In the genomic region with DNA sequence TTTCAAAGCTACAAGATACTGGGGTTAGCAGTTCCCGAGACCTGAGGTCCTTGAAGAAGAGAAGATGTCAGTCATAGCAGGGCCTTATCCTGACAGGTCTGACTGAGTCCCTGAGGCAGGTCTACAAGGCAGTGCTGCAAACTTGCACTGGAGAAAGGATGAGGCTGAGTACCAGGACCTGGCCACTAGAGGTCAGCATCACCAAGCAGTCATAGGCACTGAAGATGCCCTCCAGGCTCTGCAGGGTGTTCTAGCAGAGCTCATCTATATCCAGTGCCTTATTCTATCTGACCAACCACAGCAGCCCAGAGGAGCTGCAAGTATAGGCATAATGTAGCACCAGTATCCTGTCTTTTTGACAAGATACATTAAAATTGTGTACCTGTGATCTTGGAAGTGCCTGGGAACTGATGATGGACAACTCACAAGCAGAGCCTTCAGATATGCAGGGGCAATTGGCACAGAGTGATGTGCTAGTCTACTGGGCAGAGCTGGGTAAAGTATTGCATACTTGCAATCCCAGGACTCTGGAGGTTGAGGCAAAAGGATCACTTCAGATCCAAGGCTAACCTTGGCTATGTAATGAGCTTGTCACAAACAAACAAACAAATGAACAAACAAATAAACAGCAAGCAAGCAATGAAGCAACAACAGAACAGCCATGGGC, we compare ENCODE assay signal across 8 mouse cellular contexts. TPM values are rescaled to one million over a fixed set of nuclear protein-coding genes. Genes with fewer than 3 reads are reported as not detected.
DNase-seq lines count a peak whose midpoint lies in the region; ATAC-seq and TF ChIP-seq lines count a peak whose summit lies in the region.

No protein-coding gene starts in this region.

- in situ Hi-C loops in Patski (cut with MboI; ENCODE audit: low pct_unique_long_range_greater_than_20kb), result loop anchor here (5.0 kb wide), 3 partner anchors 102 to 438 kb away; no protein-coding TSS in a partner anchor

- TF ChIP-seq CTCF in Patski (IDR thresholded peaks at IDR 0.05), result peak; percentile 78

- H3K9me3 ChIP-seq in hindbrain, embryonic 12.5 days (replicated peaks), result no peaks in the 10 kb centered on the region
- H3K9me3 ChIP-seq in lung, embryonic 15.5 days, result no peaks in the 10 kb centered on the region

- CTCF ChIA-PET in Patski (lab: Charles Lee), result interaction anchor here (0.8 to 5.5 kb wide), 13 partner anchors 7 to 437 kb away, joined by 3 to 54 read pairs (median 4); a partner anchor contains a TSS

- WGBS in hindbrain, embryonic 12.5 days, result 21% methylated on average over 1 of the region's 1 CpGs
- WGBS in lung, embryonic 15.5 days, result 8% methylated on average over 1 of the region's 1 CpGs

- no peak overlapping the region for H3K4me3 ChIP-seq in hindbrain, embryonic 12.5 days
- H3K4me3 ChIP-seq in lung, embryonic 15.5 days, result no peak overlapping the region

- peak; percentile 93 for ATAC-seq in Patski
- ATAC-seq in hindbrain, embryonic 12.5 days (ENCODE audit: low FRiP score), result peak; percentile 91
- peak; percentile 85 for ATAC-seq in lung, embryonic 15.5 days (ENCODE audit: borderline replicate concordance, extremely low read depth, low FRiP score, low TSS enrichment)

- no peaks in the 10 kb centered on the region for H3K4me1 ChIP-seq in hindbrain, embryonic 12.5 days
- no peaks in the 10 kb centered on the region for H3K4me1 ChIP-seq in lung, embryonic 15.5 days

- no peak for DNase-seq in Patski (ENCODE audit: low read depth, low spot score)
- peak; percentile 35 for DNase-seq in cerebellum, adult 8-10 months
- peak; percentile 57 for DNase-seq in forelimb bud, embryonic 11.5 days (ENCODE audit: low read depth, low spot score)
- peak; percentile 80 to 83 for DNase-seq in layer of hippocampus, postnatal 10 days (ENCODE audit: low spot score in 2 of 2)
- DNase-seq in ovary, postnatal 36 days (ENCODE audit: low spot score), result peak; percentile 61
- DNase-seq in urinary bladder, postnatal 25 days (ENCODE audit: low spot score), result peak; percentile 55

- H3K27me3 ChIP-seq in Patski, result no peaks in the 10 kb centered on the region
- no peaks in the 10 kb centered on the region for H3K27me3 ChIP-seq in hindbrain, embryonic 12.5 days
- H3K27me3 ChIP-seq in lung, embryonic 15.5 days, result no peaks in the 10 kb centered on the region

- POLR2A ChIA-PET in Patski (lab: Charles Lee), result interaction anchor here (0.8 kb wide), 1 partner anchor 121 kb away, joined by 3 read pairs; no protein-coding TSS in a partner anchor

- H3K27ac ChIP-seq in hindbrain, embryonic 12.5 days, result no peak overlapping the region
- no peak overlapping the region for H3K27ac ChIP-seq in lung, embryonic 15.5 days

- H3K36me3 ChIP-seq in hindbrain, embryonic 12.5 days, result no peaks in the 10 kb centered on the region
- H3K36me3 ChIP-seq in lung, embryonic 15.5 days, result no peaks in the 10 kb centered on the region

- no peak overlapping the region for H3K9ac ChIP-seq in hindbrain, embryonic 12.5 days
- H3K9ac ChIP-seq in lung, embryonic 15.5 days, result no peak overlapping the region

- no peak overlapping the region for H3K4me2 ChIP-seq in hindbrain, embryonic 12.5 days (replicated peaks)
- H3K4me2 ChIP-seq in lung, embryonic 15.5 days, result no peak overlapping the region

RNA-seq across cellular contexts. Expression of a gene that starts 12.0 kb away (rescaled TPM):
- polyA plus RNA-seq in Patski (2021), result 0.12 TPM
- polyA plus RNA-seq in hindbrain, embryonic 12.5 days (2016; fragmentation: Nextera tagmentation; extraction: Ambion mirVana), result 41.5 and 48.4 TPM in 2 replicates
- 10 to 100 TPM; 14.9 to 17.7 TPM for total RNA-seq in layer of hippocampus, postnatal 10 days (2021)
- polyA plus RNA-seq in lung, embryonic 15.5 days (2015; fragmentation: Nextera tagmentation; extraction: Ambion mirVana), result 181 and 184 TPM in 2 replicates

Comparison
In these comparisons a context has a peak if more than half of its experiments do, and no peak if none do; other contexts are left out.
1. RNA of a gene that starts 12.0 kb away (polyA plus RNA-seq): 181 to 184 TPM in lung, embryonic 15.5 days and 41.5 to 48.4 TPM in hindbrain, embryonic 12.5 days; 0.12 TPM in Patski (single experiment); every median in the first group is over 10 times any median in the second.
2. Peak in every context shown above with its lines, with median percentiles within 50 percentile points of each other: ATAC-seq.